8 mouse cellular contexts compared by ENCODE assay signal in the genomic region with DNA sequence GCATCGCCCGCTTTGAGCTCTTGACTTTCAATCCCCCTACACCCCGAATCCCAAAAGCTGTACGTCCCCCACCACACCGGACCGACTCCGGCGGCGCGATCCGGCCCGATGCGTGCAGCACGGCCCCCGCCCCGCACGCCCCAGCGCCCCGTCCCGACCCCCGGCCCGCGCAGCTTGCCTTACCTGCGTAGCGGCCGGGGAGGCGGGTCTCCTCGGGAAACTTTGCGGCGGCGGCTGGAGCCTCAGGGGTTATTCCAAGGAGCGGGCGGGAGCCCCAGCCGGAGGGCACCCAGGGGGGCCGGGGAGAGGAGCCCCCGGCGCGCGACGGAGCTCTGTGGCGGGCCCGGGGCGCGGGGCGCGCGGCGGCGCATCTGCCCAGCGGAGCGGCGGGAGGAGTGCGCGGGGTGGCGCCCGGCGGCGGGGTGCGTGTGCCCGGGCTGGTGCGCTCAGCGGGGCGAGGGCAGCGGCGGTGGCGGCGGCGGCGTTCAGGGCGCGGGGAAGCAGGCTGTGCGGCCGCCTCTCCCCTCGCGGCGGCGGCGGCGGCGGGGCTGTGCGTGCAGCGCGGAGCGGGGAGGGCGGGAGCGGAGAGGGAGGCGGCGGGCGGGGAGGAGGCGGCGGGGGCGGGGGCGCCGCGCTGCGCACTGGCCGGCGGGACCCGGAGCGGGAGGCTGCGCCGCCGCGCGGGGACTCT. TPM values are rescaled to one million over a fixed set of nuclear protein-coding genes. Genes with fewer than 3 reads are reported as not detected.
DNase-seq lines count a peak whose midpoint lies in the region; ATAC-seq and TF ChIP-seq lines count a peak whose summit lies in the region.

No protein-coding gene starts in this region.

- H3K4me2 ChIP-seq in hindbrain, embryonic 15.5 days = peak overlapping the region; percentile 91
- peak overlapping the region; percentile 88 for H3K4me2 ChIP-seq in midbrain, embryonic 12.5 days (replicated peaks)

- TF ChIP-seq POLR2A in spleen, adult 2 months (IDR thresholded peaks at IDR 0.05; ENCODE audit: low read depth, low read length) = no peak

- H3K27ac ChIP-seq in spleen, adult 2 months (ENCODE audit: insufficient read depth, low read length) = no peak overlapping the region
- peak overlapping the region; percentile 6 for H3K27ac ChIP-seq in hindbrain, embryonic 15.5 days (replicated peaks)
- H3K27ac ChIP-seq in midbrain, embryonic 12.5 days (replicated peaks) = peak overlapping the region; percentile 30; the same call in 1 of the 2 replicates

- peaks cover 6% of the 10 kb centered on the region; the same call in 1 of the 2 replicates for H3K4me1 ChIP-seq in spleen, adult 2 months (ENCODE audit: control insufficient read depth, insufficient read depth, insufficient read length)
- H3K4me1 ChIP-seq in hindbrain, embryonic 15.5 days (replicated peaks) = peaks cover 29% of the 10 kb centered on the region
- H3K4me1 ChIP-seq in midbrain, embryonic 12.5 days = peaks cover 37% of the 10 kb centered on the region

- no peak for TF ChIP-seq CTCF in spleen, adult 2 months (IDR thresholded peaks at IDR 0.05; ENCODE audit: extremely low read depth, insufficient read depth, insufficient read length, insufficient replicate concordance)

- peak overlapping the region; percentile 69 for H3K9ac ChIP-seq in hindbrain, embryonic 15.5 days
- H3K9ac ChIP-seq in midbrain, embryonic 12.5 days (replicated peaks) = peak overlapping the region; percentile 76

- peak; percentile 32 for ATAC-seq in hindbrain, embryonic 15.5 days (ENCODE audit: low FRiP score, low read depth)
- peak; percentile 25 for ATAC-seq in midbrain, embryonic 12.5 days (ENCODE audit: low FRiP score, low read depth)

- H3K27me3 ChIP-seq in spleen, adult 2 months (ENCODE audit: control insufficient read depth, insufficient read depth, low read length) = peaks cover 20% of the 10 kb centered on the region
- 0 out of 2 replicates have a peak, but pooled peaks cover 13% of the 10 kb centered on the region for H3K27me3 ChIP-seq in hindbrain, embryonic 15.5 days
- H3K27me3 ChIP-seq in midbrain, embryonic 12.5 days = peaks cover 84% of the 10 kb centered on the region

- DNase-seq in embryo, embryonic 11 days = peak; percentile 59
- DNase-seq in embryo, embryonic 10 days (ENCODE audit: low spot score) = no peak
- no peak for DNase-seq in spleen, adult 2 months (ENCODE audit: low read depth in 1 of 2, low spot score in 2 of 2)
- DNase-seq in spleen, adult 12 weeks (ENCODE audit: low spot score) = no peak
- DNase-seq in T-cell, adult 2 months (ENCODE audit: low spot score) = no peak
- DNase-seq in adipocyte (ENCODE audit: low spot score) = no peak

- 3% methylated on average over 55 of the region's 105 CpGs for WGBS in spleen, adult 2 months
- WGBS in hindbrain, embryonic 15.5 days = 0% methylated on average over 60 of the region's 105 CpGs
- under 1% methylated on average over 45 of the region's 105 CpGs for WGBS in midbrain, embryonic 12.5 days

- no peaks in the 10 kb centered on the region for H3K36me3 ChIP-seq in spleen, adult 2 months (ENCODE audit: control insufficient read depth, insufficient read depth, low read length)
- no peaks in the 10 kb centered on the region for H3K36me3 ChIP-seq in hindbrain, embryonic 15.5 days
- no peaks in the 10 kb centered on the region for H3K36me3 ChIP-seq in midbrain, embryonic 12.5 days

- H3K4me3 ChIP-seq in spleen, adult 2 months (ENCODE audit: extremely low read depth, insufficient read depth, insufficient read length) = peak overlapping the region; percentile 41; the same call in 1 of the 2 replicates
- peak overlapping the region; percentile 66 for H3K4me3 ChIP-seq in hindbrain, embryonic 15.5 days
- peak overlapping the region; percentile 65 for H3K4me3 ChIP-seq in midbrain, embryonic 12.5 days

- no peaks in the 10 kb centered on the region for H3K9me3 ChIP-seq in hindbrain, embryonic 15.5 days
- no peaks in the 10 kb centered on the region for H3K9me3 ChIP-seq in midbrain, embryonic 12.5 days

RNA-seq across cellular contexts. Expression of gene Otub1, which starts 40.5 kb away (rescaled TPM):
- 64.3 and 81.9 TPM in 2 replicates for polyA plus RNA-seq in spleen, adult 2 months (2012; rRNA removed)
- 233 and 239 TPM in 2 replicates for polyA plus RNA-seq in hindbrain, embryonic 15.5 days (2015; fragmentation: Nextera tagmentation; extraction: Ambion mirVana)
- 230 and 248 TPM in 2 replicates for polyA plus RNA-seq in midbrain, embryonic 12.5 days (2016; fragmentation: Nextera tagmentation; extraction: Ambion mirVana)

RNA-seq across cellular contexts. Expression of gene Cox8a, which starts 51.8 kb away (rescaled TPM):
- polyA plus RNA-seq in spleen, adult 2 months (2012; rRNA removed) = 636 and 1,081 TPM in 2 replicates
- polyA plus RNA-seq in hindbrain, embryonic 15.5 days (2015; fragmentation: Nextera tagmentation; extraction: Ambion mirVana) = 1,050 and 1,125 TPM in 2 replicates
- 763 and 786 TPM in 2 replicates for polyA plus RNA-seq in midbrain, embryonic 12.5 days (2016; fragmentation: Nextera tagmentation; extraction: Ambion mirVana)
